Mouse (Mus musculus) kidney, adult 2 months (tissue): ENCODE data around the gene Usp6nl.

Source experiments
- CTCF ChIP-seq: fragments of 200-500 bp; conservative IDR thresholded peaks from 2 replicates; pipeline ENCODE4 v1.5.1; 2011; ENCODE audit warnings: low read depth, mild to moderate bottlenecking, control low read depth, low read length, moderate library complexity, mixed read lengths; ENCODE audit not compliant: insufficient read depth, insufficient read length
- POLR2A ChIP-seq: fragments of 200-500 bp; IDR thresholded peaks from one replicate; pipeline ENCODE4 v1.6.1; 2011; ENCODE audit warnings: low read depth, low read length, control low read depth

DNA sequence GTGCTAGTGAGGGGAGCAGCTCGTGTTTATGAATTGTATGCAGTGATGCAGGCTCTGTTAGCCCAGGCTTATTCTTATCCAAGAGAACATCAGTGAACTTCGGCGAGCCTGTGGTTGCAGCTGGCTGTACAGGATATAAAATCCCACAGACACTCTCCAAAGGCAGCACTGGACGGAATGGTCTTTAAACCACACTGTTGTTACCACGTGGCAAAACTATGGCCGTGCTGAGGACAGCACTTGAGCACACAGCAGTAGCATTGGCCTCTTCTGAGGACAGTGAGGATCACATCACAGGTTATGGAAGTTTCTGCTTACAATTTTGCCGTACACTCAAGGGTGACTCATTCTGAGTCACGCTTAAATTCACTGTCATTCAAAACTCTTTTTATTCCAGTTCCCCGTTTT is 44.1 kb downstream of the Usp6nl start:
- TF ChIP-seq POLR2A, result no peak
- TF ChIP-seq CTCF, result no peak
